Mouse (Mus musculus) heart, embryonic 10.5 days (tissue): ENCODE measurements around the gene Cdc40. TPM values are rescaled to one million over a fixed set of nuclear protein-coding genes. Genes with fewer than 3 reads are reported as not detected.

Source experiments
- DNase-seq: peaks from one replicate; pipeline ENCODE4 v3.0.0-alpha.2; 2017; ENCODE audit warnings: low spot score
- H3K27ac ChIP-seq: fragments of 300-500 bp; sonication (generic); 2 replicates; pipeline ENCODE4 v1.5.1; 2016; ENCODE audit warnings: mild to moderate bottlenecking
- H3K27me3 ChIP-seq: fragments of 300-500 bp; sonication (generic); 2 replicates; pipeline ENCODE4 v1.6.1; 2016; ENCODE audit warnings: mild to moderate bottlenecking; ENCODE audit not compliant: poor library complexity, insufficient read depth, severe bottlenecking
- H3K36me3 ChIP-seq: fragments of 300-500 bp; sonication (generic); 2 replicates; pipeline ENCODE4 v1.6.1; 2016; ENCODE audit warnings: mild to moderate bottlenecking, moderate library complexity
- H3K4me1 ChIP-seq: fragments of 300-500 bp; sonication (generic); 2 replicates; pipeline ENCODE4 v1.6.1; 2016; ENCODE audit warnings: mild to moderate bottlenecking
- H3K4me3 ChIP-seq: fragments of 300-500 bp; sonication (generic); 2 replicates; pipeline ENCODE4 v1.5.1; 2016; ENCODE audit warnings: mild to moderate bottlenecking, moderate library complexity
- H3K9me3 ChIP-seq: fragments of 300-500 bp; sonication (generic); 2 replicates; pipeline ENCODE4 v1.6.1; 2016; ENCODE audit warnings: mild to moderate bottlenecking, moderate library complexity
- WGBS: fragments of 180-500 bp; shearing (Covaris S2); methylation state at CpG from one replicate; pipeline ENCODE4 v1.1.7; 2016; 5-methylcytosine and 5-hydroxymethylcytosine counted together
- polyA plus RNA-seq: library from polyadenylated mRNA; unstranded; fragments of >200 nt; fragmentation: Nextera tagmentation; extraction: Ambion mirVana; gene quantifications from 2 replicates; pipeline ENCODE4 v1.2.1, GENCODE M21; 2016

The Cdc40 gene
- polyA plus RNA-seq, 1 experiment from 2014 or later, result 31.7 TPM

DNA sequence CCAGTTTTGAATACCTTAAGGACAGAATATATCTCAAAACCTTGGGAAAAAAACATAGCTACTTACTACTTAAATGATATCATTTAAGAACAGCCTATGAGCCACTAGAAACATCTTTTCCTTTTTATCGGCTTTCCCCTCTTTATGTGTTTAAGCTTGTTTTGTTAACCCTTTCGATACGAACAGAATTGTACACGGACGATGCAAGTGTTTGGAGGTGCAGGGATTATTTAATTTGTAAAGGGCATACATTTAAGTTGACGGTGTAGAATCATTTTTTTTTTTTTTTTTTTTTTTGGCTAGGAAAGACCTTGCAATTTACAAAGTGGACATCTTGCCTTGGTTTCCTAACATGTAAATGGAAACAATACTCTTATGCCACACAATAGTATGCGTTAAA, 2.3 kb upstream of the Cdc40 start:
- Histone ChIP-seq H3K9me3 (no peaks in the 10 kb centered on the region), H3K27me3 (no peaks in the 10 kb centered on the region), H3K36me3 (no peaks in the 10 kb centered on the region), H3K27ac (no peak overlapping the region), H3K4me1 (peaks cover 9% of the 10 kb centered on the region), H3K4me3 (no peak overlapping the region)
- DNase-seq, result no peak
- WGBS, result 78% methylated on average over 7 of the region's 7 CpGs

GRCm38 (mm10) chr10:40884279-40884806, 1.2 kb upstream of the Cdc40 start:
- Histone ChIP-seq H3K27me3 (no peaks in the 10 kb centered on the region), H3K4me3 (peak overlapping the region; percentile 92), H3K4me1 (peaks cover 20% of the 10 kb centered on the region), H3K27ac (peak overlapping the region; percentile 99), H3K9me3 (no peaks in the 10 kb centered on the region), H3K36me3 (no peaks in the 10 kb centered on the region)
- under 1% methylated on average over 40 of the region's 40 CpGs for WGBS
- no peak for DNase-seq

DNA sequence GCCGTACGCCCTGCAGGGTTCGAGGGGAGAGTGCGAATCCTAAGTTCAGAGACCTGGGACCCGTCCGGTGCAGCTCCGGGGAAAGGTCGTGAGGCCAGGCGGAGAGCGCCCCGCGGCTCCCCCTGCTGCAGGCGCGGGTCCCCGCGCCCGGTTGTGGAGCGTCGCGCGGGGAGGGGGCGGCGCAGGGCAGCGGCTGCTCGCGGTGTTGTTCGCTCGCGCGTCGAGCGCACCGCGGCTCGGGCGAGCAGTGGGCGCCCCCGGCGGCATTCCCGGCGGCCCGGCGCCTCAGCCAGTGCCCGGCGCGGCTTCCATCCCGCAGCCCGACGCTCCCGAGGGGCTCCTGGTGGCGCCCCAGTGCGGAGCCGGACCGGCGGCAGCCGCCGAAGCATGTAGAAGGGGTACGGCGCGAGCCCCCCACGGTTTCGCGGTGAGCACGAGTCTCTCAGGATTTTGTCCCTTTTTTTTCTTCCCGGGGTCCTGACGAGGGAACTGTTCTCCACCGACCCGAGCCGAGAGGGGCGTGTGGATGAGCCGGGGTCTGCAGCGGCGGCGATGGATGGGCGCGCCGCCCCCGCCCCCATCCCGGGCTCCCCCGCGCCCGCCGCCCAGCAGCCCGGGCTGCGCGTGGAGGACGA, 650 bp upstream of the Cdc40 start:
- H3K27ac ChIP-seq, result peak overlapping the region; percentile 99
- DNase-seq, result peak; percentile 78
- under 1% methylated on average over 83 of the region's 87 CpGs for WGBS
- no peaks in the 10 kb centered on the region for H3K27me3 ChIP-seq
- H3K36me3 ChIP-seq, result no peaks in the 10 kb centered on the region
- peak overlapping the region; percentile 92 for H3K4me3 ChIP-seq
- no peaks in the 10 kb centered on the region for H3K9me3 ChIP-seq
- peaks cover 25% of the 10 kb centered on the region for H3K4me1 ChIP-seq

DNA sequence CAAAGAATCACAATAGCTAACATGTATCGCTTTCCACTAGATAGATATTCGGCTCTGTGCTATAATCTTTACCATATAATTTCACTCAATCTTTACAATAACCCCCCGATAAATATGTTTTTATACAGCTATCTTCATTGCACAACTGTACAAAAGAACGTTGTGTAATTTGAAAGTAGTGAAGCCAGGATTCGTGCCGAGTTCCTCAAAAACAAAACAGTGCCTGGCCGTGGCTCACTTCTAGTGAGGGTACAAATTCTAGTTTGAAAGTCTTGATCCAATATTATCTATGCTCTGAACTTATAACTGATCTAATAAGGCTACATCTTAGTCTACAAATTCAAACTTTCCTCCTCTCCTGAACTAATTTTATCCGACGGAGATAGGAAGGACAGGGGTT, 778 bp downstream of the Cdc40 start:
- Histone ChIP-seq H3K36me3 (no peaks in the 10 kb centered on the region), H3K27ac (peak overlapping the region; percentile 99), H3K4me1 (peaks cover 32% of the 10 kb centered on the region), H3K4me3 (peak overlapping the region; percentile 92), H3K9me3 (no peaks in the 10 kb centered on the region), H3K27me3 (no peaks in the 10 kb centered on the region)
- WGBS, result 14% methylated on average over 9 of the region's 9 CpGs
- no peak for DNase-seq

- no peaks in the 10 kb centered on the region for H3K9me3 ChIP-seq
- no peak overlapping the region for H3K27ac ChIP-seq
- no peaks in the 10 kb centered on the region for H3K36me3 ChIP-seq
- H3K27me3 ChIP-seq, result no peaks in the 10 kb centered on the region
- no peak for DNase-seq
- H3K4me3 ChIP-seq, result no peak overlapping the region; the same call in 1 of the 2 replicates
- H3K4me1 ChIP-seq, result peaks cover 32% of the 10 kb centered on the region
- WGBS, result 70% methylated on average over 3 of the region's 3 CpGs
Observed at GRCm38 (mm10) chr10:40881236-40881635, 1.9 kb downstream of the Cdc40 start.

GRCm38 (mm10) chr10:40879969-40880368, 3.1 kb downstream of the Cdc40 start:
- 59% methylated on average over 9 of the region's 9 CpGs for WGBS
- Histone ChIP-seq H3K36me3 (0 out of 2 replicates have a peak, but pooled peaks cover 4% of the 10 kb centered on the region), H3K4me1 (peaks cover 32% of the 10 kb centered on the region), H3K9me3 (no peaks in the 10 kb centered on the region), H3K4me3 (no peak overlapping the region), H3K27ac (no peak overlapping the region), H3K27me3 (no peaks in the 10 kb centered on the region)
- DNase-seq, result no peak

GRCm38 (mm10) chr10:40878246-40878645, 4.9 kb downstream of the Cdc40 start:
- no peak for DNase-seq
- H3K9me3 ChIP-seq, result no peaks in the 10 kb centered on the region
- no peak overlapping the region for H3K27ac ChIP-seq
- no peaks in the 10 kb centered on the region for H3K27me3 ChIP-seq
- 0 out of 2 replicates have a peak, but pooled peaks cover 4% of the 10 kb centered on the region for H3K36me3 ChIP-seq
- no peak overlapping the region for H3K4me3 ChIP-seq
- 61% methylated on average over 3 of the region's 3 CpGs for WGBS
- peaks cover 32% of the 10 kb centered on the region for H3K4me1 ChIP-seq

DNA sequence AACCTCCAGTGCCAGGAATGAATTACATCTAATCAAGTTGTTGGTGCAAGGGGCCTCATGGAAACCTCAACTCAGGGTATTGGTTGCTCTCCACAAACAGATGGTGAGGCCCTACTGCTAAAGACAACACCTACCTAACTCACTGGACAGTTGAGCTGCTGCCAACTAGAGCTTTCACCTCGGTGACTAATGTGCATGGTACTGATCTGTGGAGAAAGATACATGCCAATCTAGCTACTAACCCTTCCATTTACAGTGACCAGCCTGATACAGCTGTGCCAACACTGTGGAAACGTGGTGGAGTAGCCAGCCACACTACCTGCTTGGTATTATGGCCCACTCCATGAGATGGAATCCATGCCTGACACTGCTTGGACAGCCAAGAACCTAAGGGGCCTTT, 11.1 kb downstream of the Cdc40 start:
- Histone ChIP-seq H3K36me3 (peaks cover 9% of the 10 kb centered on the region; the same call in 1 of the 2 replicates), H3K27me3 (no peaks in the 10 kb centered on the region), H3K9me3 (no peaks in the 10 kb centered on the region), H3K4me1 (peaks cover 13% of the 10 kb centered on the region), H3K4me3 (no peak overlapping the region), H3K27ac (no peak overlapping the region)
- no peak for DNase-seq
- WGBS, result 83% methylated on average over 2 of the region's 2 CpGs

GRCm38 (mm10) chr10:40871301-40871700, 11.8 kb downstream of the Cdc40 start:
- DNase-seq, result no peak
- 91% methylated on average over 2 of the region's 2 CpGs for WGBS
- Histone ChIP-seq H3K36me3 (peaks cover 9% of the 10 kb centered on the region; the same call in 1 of the 2 replicates), H3K27ac (no peak overlapping the region), H3K9me3 (no peaks in the 10 kb centered on the region), H3K27me3 (no peaks in the 10 kb centered on the region), H3K4me3 (no peak overlapping the region), H3K4me1 (peaks cover 13% of the 10 kb centered on the region)

- Histone ChIP-seq H3K27me3 (no peaks in the 10 kb centered on the region), H3K36me3 (peaks cover 32% of the 10 kb centered on the region), H3K4me1 (peaks cover 13% of the 10 kb centered on the region), H3K27ac (no peak overlapping the region), H3K9me3 (no peaks in the 10 kb centered on the region), H3K4me3 (no peak overlapping the region)
- WGBS, result 76% methylated on average over 2 of the region's 2 CpGs
- DNase-seq, result no peak
Observed at GRCm38 (mm10) chr10:40868081-40868480, 15.0 kb downstream of the Cdc40 start.

DNA sequence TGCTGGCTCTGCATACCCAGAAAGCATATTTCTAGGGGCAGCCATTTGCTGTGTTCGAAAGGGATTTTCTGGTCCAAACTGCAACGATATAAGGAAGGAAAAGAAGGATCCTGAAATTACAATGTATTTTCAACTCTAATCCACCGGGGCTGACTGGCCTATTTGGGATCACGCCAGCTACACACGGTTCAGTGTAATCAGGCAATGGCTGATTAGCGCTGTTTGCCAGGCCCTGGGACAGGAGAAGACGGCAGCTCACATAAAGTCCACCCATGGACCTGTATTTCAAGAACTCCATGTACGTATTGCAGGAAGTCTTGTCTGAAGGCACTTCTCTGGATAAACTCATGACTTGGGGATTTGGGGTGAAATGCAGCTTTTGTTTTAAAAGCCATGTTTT, 25.5 kb downstream of the Cdc40 start:
- Histone ChIP-seq H3K4me1 (0 out of 2 replicates have a peak, but pooled peaks cover 2% of the 10 kb centered on the region), H3K27ac (no peak overlapping the region), H3K4me3 (no peak overlapping the region), H3K27me3 (no peaks in the 10 kb centered on the region), H3K9me3 (no peaks in the 10 kb centered on the region), H3K36me3 (0 out of 2 replicates have a peak, but pooled peaks cover 4% of the 10 kb centered on the region)
- no peak for DNase-seq
- 76% methylated on average over 8 of the region's 8 CpGs for WGBS

- 88% methylated on average over 7 of the region's 7 CpGs for WGBS
- H3K4me1 ChIP-seq, result 0 out of 2 replicates have a peak, but pooled peaks cover 2% of the 10 kb centered on the region
Observed at GRCm38 (mm10) chr10:40856703-40857102, 26.4 kb downstream of the Cdc40 start.

DNA sequence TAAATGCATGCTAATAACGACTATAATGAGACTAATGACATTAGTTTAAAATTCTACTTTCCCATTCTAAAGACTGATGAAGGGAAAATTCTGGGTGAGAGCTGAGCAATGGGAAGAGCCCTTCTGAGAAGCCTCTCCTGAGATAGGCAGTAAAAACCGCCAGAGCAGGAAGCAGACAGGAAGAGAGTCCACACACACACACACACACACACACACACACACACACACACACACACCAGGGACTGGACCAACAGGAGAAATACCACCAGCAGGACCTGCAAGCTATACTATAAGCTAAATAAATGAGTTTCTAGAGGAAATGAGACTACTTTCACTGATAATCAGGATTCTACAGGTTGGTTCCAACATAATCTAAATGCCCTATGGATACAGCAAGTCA, 27.5 kb downstream of the Cdc40 start:
- H3K27me3 ChIP-seq, result no peaks in the 10 kb centered on the region
- DNase-seq, result no peak
- 0 out of 2 replicates have a peak, but pooled peaks cover 4% of the 10 kb centered on the region for H3K36me3 ChIP-seq
- H3K27ac ChIP-seq, result no peak overlapping the region
- 58% methylated on average over 2 of the region's 2 CpGs for WGBS
- 0 out of 2 replicates have a peak, but pooled peaks cover 2% of the 10 kb centered on the region for H3K4me1 ChIP-seq
- no peak overlapping the region for H3K4me3 ChIP-seq
- no peaks in the 10 kb centered on the region for H3K9me3 ChIP-seq

More at GRCm38 (mm10) chr10:40856703-40857102, 26.4 kb downstream of the Cdc40 start:
- Histone ChIP-seq H3K36me3 (0 out of 2 replicates have a peak, but pooled peaks cover 4% of the 10 kb centered on the region), H3K27ac (no peak overlapping the region), H3K4me3 (no peak overlapping the region), H3K27me3 (no peaks in the 10 kb centered on the region), H3K9me3 (no peaks in the 10 kb centered on the region)
- DNase-seq, result no peak
